Mouse (Mus musculus): Measurements from ENCODE around the gene Chd1. TPM values are rescaled to one million over a fixed set of nuclear protein-coding genes. Genes with fewer than 3 reads are reported as not detected.

Gene Chd1
- 10 to 100 TPM; 12.0 to 14.7 TPM for total RNA-seq (2021)
- long read RNA-seq, experiment 1, full-length matches to known transcripts: 9 of 16 reads
- long read RNA-seq, experiment 1, partial matches to known transcripts: 2 of 16 reads
- long read RNA-seq, experiment 1, other reads (novel, unspliced or antisense): 5 of 16 reads
- long read RNA-seq, experiment 2, full-length matches to known transcripts: 1 of 10 reads
- long read RNA-seq, experiment 2, partial matches to known transcripts: 3 of 10 reads
- long read RNA-seq, experiment 2, other reads (novel, unspliced or antisense): 6 of 10 reads

- peak; percentile 90 for DNase-seq (ENCODE audit: low spot score)
Measured at GRCm38 (mm10) chr17:15704475-15705300, at the start of gene Chd1. TSS of gene Chd1 (plus strand) at chr17:15704967.

DNA sequence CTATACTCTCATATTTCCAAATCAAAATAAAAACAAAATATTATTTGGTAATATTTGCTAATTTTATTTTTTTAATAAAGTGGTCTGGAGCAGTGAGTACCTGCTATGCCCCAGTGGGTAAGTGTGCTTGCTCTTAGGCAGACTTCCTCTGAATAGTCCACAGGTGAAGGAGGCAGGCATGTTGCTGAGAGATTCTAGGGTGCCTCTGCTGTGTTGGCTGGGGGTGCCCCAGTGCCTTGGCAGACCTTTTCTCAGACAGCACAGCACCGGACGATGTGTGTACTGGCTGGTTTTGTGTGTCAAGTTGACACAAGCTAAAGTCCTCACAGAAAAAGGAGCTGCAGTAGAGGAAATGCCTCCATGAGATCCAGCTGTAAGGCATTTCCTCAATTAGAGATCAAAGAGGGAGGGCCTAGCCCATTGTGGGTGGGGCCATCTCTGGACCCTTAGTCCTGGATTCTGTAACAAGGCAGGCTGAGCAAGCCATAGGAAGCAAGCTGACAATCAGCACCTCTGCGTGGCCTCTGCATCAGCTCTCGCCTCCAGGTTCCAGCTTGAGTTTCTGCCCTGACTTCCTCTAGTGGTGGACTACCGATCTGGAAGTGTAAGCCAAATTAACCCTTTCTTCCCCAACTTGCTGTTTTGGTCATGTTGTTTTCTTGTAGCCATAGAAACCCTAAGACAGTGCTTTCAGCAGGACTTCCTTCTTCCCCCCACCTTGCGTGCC lies 47.7 kb upstream of the Chd1 start:
- DNase-seq (ENCODE audit: low spot score): no peak

DNA sequence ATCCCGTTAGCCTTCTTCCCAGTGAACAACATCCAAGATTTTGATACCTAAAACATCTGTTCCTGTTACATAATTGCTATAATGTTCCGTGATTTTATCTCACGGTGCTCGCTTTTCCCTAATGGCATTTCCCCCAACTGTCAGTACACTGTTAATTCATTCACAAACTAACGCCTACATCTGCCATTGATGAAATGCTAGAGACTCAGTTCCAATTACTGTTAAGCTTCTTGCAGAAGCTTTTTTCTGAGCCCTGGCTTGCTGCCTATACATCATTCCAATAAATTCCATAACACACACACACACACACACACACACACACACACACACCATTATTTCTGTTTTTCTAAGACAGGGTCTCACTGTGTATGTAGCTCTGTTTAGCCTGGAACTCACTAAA lies 31.9 kb upstream of the Chd1 start:
- DNase-seq (ENCODE audit: low spot score): no peak

GRCm38 (mm10) chr17:15677970-15678645 lies 26.7 kb upstream of the Chd1 start:
- DNase-seq (ENCODE audit: low spot score): no peak

GRCm38 (mm10) chr17:15679966-15680630 lies 24.7 kb upstream of the Chd1 start:
- DNase-seq (ENCODE audit: low spot score): no peak

DNA sequence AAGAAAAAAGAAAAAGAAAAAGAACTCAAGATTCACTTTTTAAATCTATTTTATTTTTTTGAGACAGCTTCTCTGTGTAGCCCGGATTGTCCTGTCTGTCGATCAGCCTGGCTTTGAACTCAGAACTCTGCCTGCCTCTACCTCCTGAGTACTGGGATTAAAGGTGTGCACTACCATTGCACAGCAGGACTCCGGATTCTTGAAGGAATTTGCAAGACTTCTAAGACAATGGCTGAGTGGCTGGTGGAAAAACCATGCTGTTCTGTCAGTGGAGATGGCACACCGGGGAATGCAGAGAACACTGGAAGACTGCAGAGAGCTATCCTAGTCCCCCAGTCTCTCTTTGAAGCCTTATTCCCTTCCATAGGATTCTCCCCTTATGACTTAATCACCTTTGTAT lies 24.1 kb upstream of the Chd1 start:
- no peak for DNase-seq (ENCODE audit: low spot score)

DNA sequence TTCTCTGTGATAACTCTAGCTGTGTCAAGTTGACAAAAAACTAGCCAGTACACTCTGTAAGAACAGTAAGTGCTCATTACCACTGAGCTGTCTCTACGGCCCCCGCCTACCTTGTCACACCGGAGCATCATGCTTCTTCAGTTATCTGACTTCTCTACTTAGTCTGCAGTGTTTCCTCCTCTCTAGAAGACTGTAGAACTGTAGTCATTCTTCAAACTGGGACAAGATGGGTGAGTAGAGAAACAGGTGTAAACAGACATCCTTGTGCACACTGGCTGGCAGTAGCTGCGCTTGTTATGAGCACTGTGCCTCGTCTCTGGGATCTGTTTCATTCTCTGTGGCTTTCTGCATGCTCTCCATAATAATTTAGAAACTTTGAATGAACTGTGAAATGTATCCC lies 18.4 kb upstream of the Chd1 start:
- DNase-seq (ENCODE audit: low spot score): no peak

GRCm38 (mm10) chr17:15690304-15690703 lies 14.5 kb upstream of the Chd1 start:
- no peak for DNase-seq (ENCODE audit: low spot score)

DNA sequence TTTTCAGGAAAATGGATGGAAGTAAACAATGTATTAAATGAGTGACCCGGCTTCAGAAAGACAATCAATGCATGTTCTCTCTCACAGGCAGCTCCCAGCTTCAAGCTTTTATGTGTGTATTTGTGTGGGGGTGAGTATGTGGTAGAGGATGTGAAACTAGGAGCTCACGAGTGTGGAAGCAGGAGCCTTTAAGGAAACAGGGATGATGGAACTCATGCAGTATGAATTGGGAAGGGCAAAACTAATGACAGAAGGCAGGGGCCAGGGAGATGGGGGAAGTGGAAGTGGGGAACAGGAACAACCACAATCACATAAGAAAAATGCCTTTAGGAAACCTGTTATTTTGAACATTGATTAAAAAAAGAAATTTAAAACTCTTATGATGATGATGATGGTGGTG lies 9.2 kb upstream of the Chd1 start:
- DNase-seq (ENCODE audit: low spot score): no peak

DNA sequence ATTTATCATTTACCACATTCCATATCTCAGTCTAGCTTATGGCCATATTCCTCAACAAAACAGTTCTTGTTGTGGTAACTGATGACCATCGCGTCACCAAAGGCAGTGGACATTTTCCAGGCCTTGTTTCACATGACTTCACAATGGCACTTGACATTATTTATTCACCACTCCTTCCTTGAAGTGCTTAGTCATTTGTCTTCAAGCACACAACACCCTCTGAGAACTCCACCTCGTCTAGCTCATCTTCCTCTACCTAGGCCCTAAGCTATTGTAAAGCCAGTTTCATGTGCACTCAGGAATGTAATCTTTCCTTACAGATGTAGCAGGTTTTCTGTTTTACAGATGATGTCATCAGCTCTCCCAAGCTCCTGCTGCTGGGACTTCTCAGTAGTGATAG lies 5.8 kb upstream of the Chd1 start:
- no peak for DNase-seq (ENCODE audit: low spot score)

DNA sequence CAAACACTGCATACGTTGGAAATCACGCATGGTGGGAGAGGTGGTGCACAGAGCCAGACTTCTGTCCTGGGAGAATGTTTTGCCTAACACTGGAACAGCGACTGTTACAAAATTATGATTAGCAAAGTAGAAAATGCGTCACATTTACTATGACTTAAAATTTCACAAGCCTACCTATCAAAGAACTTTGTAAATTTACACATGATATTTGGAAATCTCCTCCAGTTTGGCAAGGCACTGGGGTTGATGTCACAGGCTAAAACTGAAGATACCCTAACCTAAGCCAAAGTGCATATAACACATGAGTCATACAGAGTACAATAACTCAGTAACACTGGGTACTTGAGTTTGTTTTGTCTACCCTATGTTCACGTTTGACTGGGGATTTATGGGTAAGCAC lies 3.3 kb upstream of the Chd1 start:
- DNase-seq (ENCODE audit: low spot score): no peak

DNA sequence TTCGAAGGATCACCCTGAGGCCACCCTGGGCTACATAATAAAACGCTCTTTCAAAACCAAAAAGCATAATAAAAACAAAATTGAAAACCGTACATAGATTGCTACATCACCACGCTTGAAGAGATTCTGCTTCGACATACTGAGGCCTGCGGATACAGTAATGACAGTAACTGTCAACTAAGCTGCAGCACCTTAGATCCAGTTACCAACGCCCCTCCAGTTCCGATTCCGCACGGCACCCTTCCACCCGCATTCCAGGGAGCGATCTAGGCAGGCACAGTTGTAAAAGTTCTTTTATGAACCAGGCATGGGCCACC lies 651 bp upstream of the Chd1 start:
- DNase-seq (ENCODE audit: low spot score): no peak

DNA sequence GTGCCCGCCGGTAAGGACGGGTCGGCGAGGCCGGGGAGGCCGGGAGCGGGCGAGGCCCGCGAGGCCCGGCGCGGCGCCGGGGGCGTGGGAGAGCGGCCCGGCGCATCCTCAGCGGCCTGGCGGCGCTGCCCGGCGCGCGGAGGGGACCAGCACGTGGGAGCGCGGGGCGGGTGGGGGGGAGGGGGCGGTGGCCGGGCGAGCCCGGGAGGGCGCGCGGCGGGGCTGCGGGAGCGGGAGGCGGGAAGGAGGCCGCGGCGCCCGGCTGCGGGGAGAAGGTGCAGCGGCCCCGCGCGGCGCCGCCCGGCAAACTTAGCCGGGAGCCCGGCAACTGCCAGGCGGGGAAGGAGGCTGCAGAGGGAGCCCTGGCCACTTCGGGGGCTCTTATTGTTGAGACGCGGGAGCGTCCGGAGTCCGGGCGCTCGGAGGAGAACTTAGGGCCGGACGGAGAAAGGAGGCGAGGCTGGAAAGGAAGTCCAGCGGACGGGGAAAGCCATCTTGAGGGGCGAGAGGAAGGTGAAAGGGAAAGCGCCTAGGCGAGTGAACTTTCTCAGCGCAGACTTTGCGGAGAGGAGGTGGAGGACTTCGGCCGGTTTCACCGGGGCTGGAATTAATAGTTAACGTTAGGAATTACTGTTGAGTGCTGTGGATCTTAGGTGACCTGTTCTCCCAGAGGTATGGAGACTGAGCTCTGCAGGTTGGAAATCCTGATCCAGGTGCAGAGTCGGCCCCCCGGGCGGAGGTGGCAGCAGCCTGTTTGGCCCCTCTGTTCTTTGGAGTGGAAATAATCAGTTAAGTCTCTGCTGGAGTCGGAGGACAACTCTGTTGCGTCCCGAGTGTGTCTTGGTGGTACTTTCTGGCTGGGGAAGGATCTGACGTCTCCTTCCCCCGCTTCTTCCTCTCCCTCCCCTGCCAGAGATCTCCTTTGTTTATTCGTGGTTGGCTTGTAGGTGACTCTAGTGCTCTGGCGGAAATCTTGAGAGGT lies 827 bp downstream of the Chd1 start:
- DNase-seq (ENCODE audit: low spot score): peak; percentile 36

DNA sequence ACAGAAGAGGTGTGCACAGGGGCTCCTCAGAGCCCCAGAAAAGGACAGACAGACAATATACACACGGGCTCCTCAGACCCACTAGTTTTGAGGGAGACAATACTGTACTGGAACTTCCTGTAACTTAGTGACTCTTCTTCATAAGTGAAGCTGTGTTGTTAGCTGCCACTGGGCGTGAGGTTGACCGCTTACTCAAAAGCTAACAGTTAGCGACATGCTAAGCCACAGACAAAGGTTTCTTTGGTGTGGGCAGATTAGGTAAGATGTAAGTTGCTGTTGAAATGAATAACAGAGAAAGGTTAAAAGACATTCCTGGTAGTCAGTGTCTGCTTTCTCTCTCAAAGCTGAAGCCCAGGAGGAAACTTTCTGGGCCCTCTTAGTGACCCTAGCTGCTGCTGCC lies 9.7 kb downstream of the Chd1 start:
- DNase-seq (ENCODE audit: low spot score): no peak

- no peak for DNase-seq (ENCODE audit: low spot score)
Measured at GRCm38 (mm10) chr17:15715013-15715902, 10.5 kb downstream of the Chd1 start.

GRCm38 (mm10) chr17:15715940-15716339 lies 11.2 kb downstream of the Chd1 start:
- no peak for DNase-seq (ENCODE audit: low spot score)

DNA sequence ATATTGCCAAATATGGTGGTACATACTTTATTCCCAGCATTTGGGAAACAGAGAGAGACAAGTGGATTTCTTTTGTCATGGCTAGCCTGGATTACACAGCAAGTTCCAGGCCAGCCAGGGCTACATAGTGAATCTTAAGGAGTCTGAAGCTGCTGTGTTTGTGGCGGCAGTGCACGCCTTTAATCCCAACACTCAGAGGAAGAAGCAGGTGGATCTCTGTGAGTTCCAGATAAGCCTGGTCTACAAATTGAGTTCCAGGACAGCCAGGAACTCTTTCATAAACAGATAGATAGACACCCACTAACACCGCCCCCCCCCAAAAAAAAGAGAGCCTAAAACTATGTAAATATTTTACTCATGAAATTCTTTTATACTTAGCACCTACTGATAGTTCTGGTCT lies 16.1 kb downstream of the Chd1 start:
- DNase-seq (ENCODE audit: low spot score): no peak

- DNase-seq (ENCODE audit: low spot score): no peak
Measured at GRCm38 (mm10) chr17:15723291-15723690, 18.5 kb downstream of the Chd1 start.

- peak; percentile 59 for DNase-seq (ENCODE audit: low spot score)
Measured at GRCm38 (mm10) chr17:15723866-15724475, 19.2 kb downstream of the Chd1 start.

All from gastrocnemius, adult 18-20 months (tissue).